Mouse (Mus musculus): Measurements from ENCODE around the gene Rpl37a. TPM values are rescaled to one million over a fixed set of nuclear protein-coding genes. Genes with fewer than 3 reads are reported as not detected.

The Rpl37a gene
- 1,547 and 1,573 TPM in 2 replicates for polyA plus RNA-seq (2015; fragmentation: Nextera tagmentation; extraction: Ambion mirVana)

DNA sequence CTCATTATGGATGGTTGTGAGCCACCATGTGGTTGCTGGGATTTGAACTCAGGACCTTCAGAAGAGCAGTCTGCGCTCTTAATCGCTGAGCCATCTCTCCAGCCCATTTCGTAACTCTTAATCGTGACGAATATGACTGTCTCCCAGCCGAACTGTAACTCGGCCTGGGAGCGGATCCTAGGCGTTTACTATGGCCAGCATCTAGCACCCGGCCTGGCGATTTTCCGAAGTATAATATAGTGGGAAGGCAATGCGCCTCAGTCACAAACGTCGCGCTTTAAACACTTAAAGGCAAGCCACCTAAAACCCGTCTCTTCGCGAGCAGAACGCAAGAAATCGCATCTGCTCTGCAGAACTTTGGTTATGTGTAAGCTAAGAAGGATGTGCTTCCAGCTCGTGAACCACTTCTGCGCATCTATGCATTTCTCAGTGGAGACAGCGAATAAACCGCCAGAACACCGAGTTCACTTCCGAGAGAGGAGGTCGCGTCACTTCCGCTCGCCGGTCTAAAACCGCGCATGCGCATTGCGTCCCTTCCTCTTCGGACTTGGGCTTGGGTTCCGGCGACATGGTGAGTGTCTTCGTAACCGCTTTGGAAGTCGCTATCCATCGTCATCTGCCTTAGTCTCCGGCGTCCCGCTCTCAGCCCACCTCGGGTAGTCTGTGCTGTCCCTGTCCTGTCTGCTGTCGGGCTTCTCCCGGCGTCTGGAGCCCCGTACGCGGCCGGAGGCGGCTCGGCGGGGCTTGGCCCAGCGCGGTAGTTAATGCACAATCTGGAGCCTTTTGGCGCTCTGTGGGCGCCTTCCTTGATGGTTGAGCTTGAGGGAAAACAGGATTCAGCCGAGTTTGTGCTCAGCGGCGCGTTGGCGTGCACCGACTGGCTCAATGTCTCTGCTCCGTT lies at the start of gene Rpl37a:
Rpl37a (plus strand) TSS at position 538 of the 901 bp plus-strand sequence.

DNA sequence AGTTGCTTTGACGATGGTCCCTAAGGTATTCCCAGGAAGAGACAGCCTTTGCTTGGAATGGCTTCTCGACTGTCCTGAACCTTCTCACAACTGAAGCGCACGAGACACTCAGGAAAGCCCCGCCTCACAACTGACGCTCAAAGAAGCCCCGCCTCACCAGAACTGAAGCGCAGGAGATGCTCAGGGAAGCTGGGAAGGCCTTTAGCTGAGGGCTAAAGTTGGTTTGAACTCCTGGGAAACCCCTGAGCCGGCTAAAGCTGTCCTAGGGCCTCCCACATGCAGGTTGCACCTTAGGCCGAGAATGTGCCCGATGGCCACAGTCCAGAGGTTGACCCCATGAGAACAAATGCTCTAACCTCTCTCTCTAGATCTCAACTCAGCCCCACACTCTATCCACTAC lies 10.6 kb upstream of the Rpl37a start, which contains the start of gene Ankar:
Ankar (minus strand) TSS at position 101 of the 400 bp plus-strand sequence.

Other genes starting within 250 kb of the Rpl37a start
- gene March4, start 174.4 kb upstream of the Rpl37a start, polyA plus RNA-seq (2015; fragmentation: Nextera tagmentation; extraction: Ambion mirVana): 0.02 and 0.03 TPM in 2 replicates
- 10.9 and 13.1 TPM in 2 replicates for gene Smarcal1, start 128.0 kb upstream of the Rpl37a start, polyA plus RNA-seq (2015; fragmentation: Nextera tagmentation; extraction: Ambion mirVana)
- gene Ankar, start 10.7 kb upstream of the Rpl37a start, polyA plus RNA-seq (2015; fragmentation: Nextera tagmentation; extraction: Ambion mirVana): not detected in 2 replicates
- 101 and 113 TPM in 2 replicates for gene Igfbp2, start 113.2 kb downstream of the Rpl37a start, polyA plus RNA-seq (2015; fragmentation: Nextera tagmentation; extraction: Ambion mirVana)
- 26.6 and 33.6 TPM in 2 replicates for gene Igfbp5, start 163.6 kb downstream of the Rpl37a start, polyA plus RNA-seq (2015; fragmentation: Nextera tagmentation; extraction: Ambion mirVana)

Measured in skeletal muscle tissue, postnatal 0 days (tissue).